11 mouse cellular contexts compared by ENCODE assay signal in the genomic region with DNA sequence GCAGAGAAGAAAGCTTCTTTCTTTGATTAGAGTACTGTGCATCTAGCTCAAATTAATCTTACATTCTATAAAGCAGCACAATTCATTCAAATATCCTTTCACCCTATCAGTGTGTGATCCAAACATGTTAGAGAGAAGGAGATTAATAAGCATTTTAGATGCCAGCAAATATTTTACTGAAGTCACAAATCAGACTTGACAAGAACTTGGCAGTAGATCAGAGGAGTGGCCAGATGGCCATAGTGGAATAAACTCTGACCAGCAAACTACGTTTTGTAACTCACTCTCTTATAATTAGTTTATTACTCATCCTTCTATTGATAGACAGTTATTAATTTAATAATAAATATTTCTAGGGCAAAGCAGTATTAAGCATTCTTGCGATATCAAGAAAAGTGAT.
DNase-seq lines count a peak whose midpoint lies in the region.
"Had no signal": no experiment of that assay in that cellular context is flagged by ENCODE, and none has a peak within 500 bp of the region (broad histone marks: within the 10 kb centered on the region; RNA-seq: fewer than 3 reads in every experiment).

No protein-coding gene starts in this region.

- DNase-seq in cerebellum, postnatal 10 days: peak; percentile 77 to 86
- DNase-seq in cerebellum, adult 8-10 months: no peak
- peak; percentile 32 for DNase-seq in kidney, postnatal 14 days
- DNase-seq in kidney, postnatal 25 days: no peak
- peak; percentile 71 for DNase-seq in retina, postnatal 1 day
- DNase-seq in retina, embryonic 14.5 days (ENCODE audit: low spot score): no peak
- peak; percentile 35 for DNase-seq in skeletal muscle tissue, adult 2 months (ENCODE audit: low read depth, low spot score)
- no peak for DNase-seq in left cerebral cortex, postnatal 36 days (ENCODE audit: low spot score in 2 of 2)
- DNase-seq: heart, postnatal 36 days; liver, postnatal 0 days; thymus, postnatal 25 days had no signal

- intact Hi-C loops in left cerebral cortex, postnatal 36 days (cut with DNase I): no loop called here

Comparison
In these comparisons a context has a peak if more than half of its experiments do, and no peak if none do; other contexts are left out.
1. DNase-seq: peak in cerebellum, postnatal 10 days (2 of 2), kidney, postnatal 14 days (single experiment), retina, postnatal 1 day (single experiment) and skeletal muscle tissue, adult 2 months (single experiment); none in cerebellum, adult 8-10 months (single experiment), kidney, postnatal 25 days (0 of 2), retina, embryonic 14.5 days (single experiment) and left cerebral cortex, postnatal 36 days (0 of 2).